13 mouse cellular contexts compared by ENCODE assay signal in genomic region chr3:79180086-79180485, GRCm38 (mm10).
A peak's percentile ranks its signal among the peaks of the same experiment; 100 is the strongest.
DNase-seq lines count a peak whose midpoint lies in the region; ATAC-seq lines count a peak whose summit lies in the region.
"Had no signal": no experiment of that assay in that cellular context is flagged by ENCODE, and none has a peak within 500 bp of the region (broad histone marks: within the 10 kb centered on the region; RNA-seq: fewer than 3 reads in every experiment).

No protein-coding gene starts in this region.

- peak overlapping the region; percentile 15 for H3K4me2 ChIP-seq in lung, embryonic 16.5 days (ENCODE audit: low read depth, low read length)
- peak overlapping the region; percentile 48 for H3K4me2 ChIP-seq in intestine, embryonic 14.5 days (ENCODE audit: low read length)
- H3K4me2 ChIP-seq: midbrain, embryonic 13.5 days had no signal

- H3K36me3 ChIP-seq in heart, embryonic 10.5 days, result no peaks in the 10 kb centered on the region
- no peaks in the 10 kb centered on the region for H3K36me3 ChIP-seq in lung, embryonic 16.5 days (ENCODE audit: control insufficient read depth, insufficient read depth, low read length)
- no peaks in the 10 kb centered on the region for H3K36me3 ChIP-seq in intestine, embryonic 14.5 days (ENCODE audit: control insufficient read depth, insufficient read depth, low read length)
- H3K36me3 ChIP-seq: midbrain, embryonic 13.5 days had no signal

- intact Hi-C loops in heart, postnatal 14 days (cut with DNase I), result loop anchor here (5.0 kb wide), 1 partner anchor 108 kb away; no protein-coding TSS in a partner anchor

- ATAC-seq in lung, embryonic 16.5 days (ENCODE audit: low read depth), result peak; percentile 23
- no peak for ATAC-seq in intestine, embryonic 14.5 days (replicated peaks; ENCODE audit: low FRiP score, low TSS enrichment, low read depth)

- no peak overlapping the region for H3K9ac ChIP-seq in lung, embryonic 16.5 days (ENCODE audit: low read length)
- no peak overlapping the region for H3K9ac ChIP-seq in intestine, embryonic 14.5 days (ENCODE audit: low read length)
- H3K9ac ChIP-seq: midbrain, embryonic 13.5 days had no signal

- H3K27me3 ChIP-seq in heart, embryonic 10.5 days (ENCODE audit: insufficient read depth, poor library complexity, severe bottlenecking), result no peaks in the 10 kb centered on the region
- no peaks in the 10 kb centered on the region for H3K27me3 ChIP-seq in lung, embryonic 16.5 days (ENCODE audit: control insufficient read depth, insufficient read depth, low read depth, low read length)
- no peaks in the 10 kb centered on the region for H3K27me3 ChIP-seq in intestine, embryonic 14.5 days (replicated peaks; ENCODE audit: control insufficient read depth, insufficient read depth, low read length)
- H3K27me3 ChIP-seq: midbrain, embryonic 13.5 days had no signal

- peaks cover 59% of the 10 kb centered on the region for H3K4me1 ChIP-seq in heart, embryonic 10.5 days
- peaks cover 53% of the 10 kb centered on the region for H3K4me1 ChIP-seq in lung, embryonic 16.5 days (replicated peaks; ENCODE audit: control insufficient read depth, insufficient read depth, low read length)
- peaks cover 54% of the 10 kb centered on the region for H3K4me1 ChIP-seq in intestine, embryonic 14.5 days (replicated peaks; ENCODE audit: control insufficient read depth, insufficient read depth, low read length)

- peak overlapping the region; percentile 43 for H3K4me3 ChIP-seq in heart, embryonic 10.5 days
- H3K4me3 ChIP-seq in lung, embryonic 16.5 days (ENCODE audit: low read length), result no peak overlapping the region
- H3K4me3 ChIP-seq in intestine, embryonic 14.5 days (ENCODE audit: low read depth, low read length), result no peak overlapping the region
- H3K4me3 ChIP-seq: midbrain, embryonic 13.5 days had no signal

- 31% methylated on average over 8 of the region's 8 CpGs for WGBS in heart, embryonic 10.5 days
- 14% methylated on average over 8 of the region's 8 CpGs for WGBS in lung, embryonic 16.5 days
- 16% methylated on average over 8 of the region's 8 CpGs for WGBS in intestine, embryonic 14.5 days

- H3K27ac ChIP-seq in heart, embryonic 10.5 days, result peak overlapping the region; percentile 84
- H3K27ac ChIP-seq in lung, embryonic 16.5 days (ENCODE audit: low read length), result peak overlapping the region; percentile 15; the same call in 1 of the 2 replicates
- H3K27ac ChIP-seq in intestine, embryonic 14.5 days (ENCODE audit: low read depth), result no peak overlapping the region
- H3K27ac ChIP-seq: midbrain, embryonic 13.5 days had no signal

- H3K9me3 ChIP-seq in heart, embryonic 10.5 days, result no peaks in the 10 kb centered on the region
- H3K9me3 ChIP-seq in lung, embryonic 16.5 days (ENCODE audit: control insufficient read depth, low read length), result no peaks in the 10 kb centered on the region
- no peaks in the 10 kb centered on the region for H3K9me3 ChIP-seq in intestine, embryonic 14.5 days (ENCODE audit: control insufficient read depth, low read length)
- H3K9me3 ChIP-seq: midbrain, embryonic 13.5 days had no signal

- no peak for DNase-seq in heart, embryonic 10.5 days (ENCODE audit: low spot score)
- DNase-seq in heart, postnatal 14 days, result no peak
- no peak for DNase-seq in lung, postnatal 10 days
- DNase-seq in intestine, embryonic 14.5 days (ENCODE audit: low spot score), result peak; percentile 51
- no peak for DNase-seq in thymus, postnatal 0 days (ENCODE audit: low spot score)
- DNase-seq in urinary bladder, postnatal 10 days (ENCODE audit: low spot score), result no peak
- DNase-seq in right cerebral cortex, postnatal 25 days, result no peak
- DNase-seq: cerebellum, adult 11 months; gastrocnemius, postnatal 14 days; kidney, postnatal 14 days; left cerebral cortex, postnatal 4 days had no signal
